Mouse (Mus musculus) left cerebral cortex, postnatal 4 days (tissue): Measurements from ENCODE around the gene Hist1h3d. TPM values are rescaled to one million over a fixed set of nuclear protein-coding genes. Genes with fewer than 3 reads are reported as not detected.
"Not testable (repeated sequence)": the region's sequence is repeated elsewhere in the genome, so short reads cannot be mapped to it uniquely, and the experiment has no call there.

Source experiments
- DNase-seq: peaks from one replicate; pipeline ENCODE4 v3.0.0-alpha.2; 2022
- intact Hi-C: fragments of 180-260 bp; cut with DNase I; formaldehyde crosslinking; loops from one replicate; pipeline ENCODE4 v1.15.1; 2025
- total RNA-seq, 2 experiments: library from RNA; stranded (reverse); gene quantifications; 2 replicates each; pipeline ENCODE4 v1.2.3; 2021

Gene Hist1h3d
- total RNA-seq, 2 experiments from 2014 or later = 18.8 to 24.3 TPM

DNA sequence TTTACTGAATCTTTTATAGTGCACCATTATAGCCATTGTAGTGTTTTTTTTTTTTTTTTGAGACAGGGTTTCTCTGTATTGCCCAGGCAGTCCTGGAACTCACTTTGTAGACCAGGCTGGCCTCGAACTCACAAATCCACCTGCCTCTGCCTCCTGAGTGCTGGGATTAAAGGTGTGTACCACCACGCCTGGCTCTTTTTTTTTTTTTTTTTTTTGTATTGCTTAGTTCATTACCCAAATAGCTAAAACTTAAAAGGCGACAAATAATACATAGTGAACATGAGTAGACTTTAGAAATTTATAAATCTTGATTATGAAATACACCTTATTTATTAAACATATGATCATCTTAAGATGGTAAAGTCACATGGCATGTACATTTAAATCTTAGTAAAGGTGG is 34.1 kb upstream of the Hist1h3d start:
- intact Hi-C loops = no loop called here
- no peak for DNase-seq

DNA sequence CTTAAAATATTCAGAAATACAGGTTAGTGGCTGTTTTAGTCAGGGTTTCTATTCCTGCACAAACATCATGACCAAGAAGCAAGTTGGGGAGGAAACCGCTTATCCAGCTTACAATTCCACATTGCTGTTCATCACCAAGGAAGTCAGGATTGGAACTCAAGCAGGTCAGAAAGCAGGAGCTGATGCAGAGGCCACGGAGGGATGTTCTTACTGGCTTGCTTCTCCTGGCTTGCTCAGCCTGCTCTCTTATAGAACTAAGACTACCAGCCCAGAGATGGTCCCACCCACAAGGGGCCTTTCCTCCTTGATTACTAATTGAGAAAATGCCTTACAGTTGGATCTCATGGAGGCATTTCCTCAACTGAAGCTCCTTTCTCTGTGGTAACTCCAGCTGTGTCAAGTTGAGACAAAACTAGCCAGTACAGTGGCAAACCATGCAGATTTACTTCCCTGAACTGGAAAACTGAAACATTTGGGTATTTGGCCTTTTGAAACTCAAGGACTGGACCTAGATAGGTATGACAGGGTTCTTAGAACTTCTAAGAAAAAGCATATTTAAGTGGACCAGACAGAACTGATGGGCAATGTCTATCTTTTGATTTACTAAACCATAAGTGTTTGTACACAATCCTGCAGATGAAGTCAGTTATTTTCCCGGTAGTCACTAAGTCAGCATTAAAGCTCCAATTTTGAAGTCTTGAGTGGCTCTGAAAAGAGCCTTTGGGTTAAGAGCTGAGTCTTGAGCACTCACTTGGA is 33.2 kb upstream of the Hist1h3d start:
- DNase-seq, intact Hi-C loops: not testable (repeated sequence)

DNA sequence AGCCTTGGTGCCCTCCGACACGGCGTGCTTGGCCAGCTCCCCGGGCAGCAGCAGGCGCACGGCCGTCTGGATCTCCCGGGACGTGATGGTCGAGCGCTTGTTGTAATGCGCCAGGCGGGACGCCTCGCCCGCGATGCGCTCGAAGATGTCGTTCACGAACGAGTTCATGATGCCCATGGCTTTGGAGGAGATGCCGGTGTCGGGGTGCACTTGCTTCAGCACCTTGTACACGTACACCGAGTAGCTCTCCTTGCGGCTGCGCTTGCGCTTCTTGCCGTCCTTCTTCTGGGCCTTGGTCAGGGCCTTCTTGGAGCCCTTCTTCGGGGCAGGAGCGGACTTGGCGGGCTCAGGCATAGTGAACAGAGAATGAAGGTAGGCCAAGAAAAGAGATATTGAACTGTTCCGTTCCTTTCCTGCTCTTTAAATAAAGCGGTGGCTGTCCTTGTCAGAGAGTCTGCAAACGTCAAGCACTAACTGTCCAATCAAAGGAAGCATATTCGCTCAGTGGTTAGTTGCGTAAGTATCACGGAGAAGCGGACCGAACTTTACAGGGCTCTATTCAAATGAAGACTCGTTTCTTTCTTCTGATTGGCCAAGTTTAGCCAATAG is 32.5 kb upstream of the Hist1h3d start, which contains the start of gene Hist1h2bh:
TSS of gene Hist1h2bh (minus strand) at position 394 of the 609 bp plus-strand sequence.
- peak; percentile 43 for DNase-seq
- intact Hi-C loops = not testable (repeated sequence)

DNA sequence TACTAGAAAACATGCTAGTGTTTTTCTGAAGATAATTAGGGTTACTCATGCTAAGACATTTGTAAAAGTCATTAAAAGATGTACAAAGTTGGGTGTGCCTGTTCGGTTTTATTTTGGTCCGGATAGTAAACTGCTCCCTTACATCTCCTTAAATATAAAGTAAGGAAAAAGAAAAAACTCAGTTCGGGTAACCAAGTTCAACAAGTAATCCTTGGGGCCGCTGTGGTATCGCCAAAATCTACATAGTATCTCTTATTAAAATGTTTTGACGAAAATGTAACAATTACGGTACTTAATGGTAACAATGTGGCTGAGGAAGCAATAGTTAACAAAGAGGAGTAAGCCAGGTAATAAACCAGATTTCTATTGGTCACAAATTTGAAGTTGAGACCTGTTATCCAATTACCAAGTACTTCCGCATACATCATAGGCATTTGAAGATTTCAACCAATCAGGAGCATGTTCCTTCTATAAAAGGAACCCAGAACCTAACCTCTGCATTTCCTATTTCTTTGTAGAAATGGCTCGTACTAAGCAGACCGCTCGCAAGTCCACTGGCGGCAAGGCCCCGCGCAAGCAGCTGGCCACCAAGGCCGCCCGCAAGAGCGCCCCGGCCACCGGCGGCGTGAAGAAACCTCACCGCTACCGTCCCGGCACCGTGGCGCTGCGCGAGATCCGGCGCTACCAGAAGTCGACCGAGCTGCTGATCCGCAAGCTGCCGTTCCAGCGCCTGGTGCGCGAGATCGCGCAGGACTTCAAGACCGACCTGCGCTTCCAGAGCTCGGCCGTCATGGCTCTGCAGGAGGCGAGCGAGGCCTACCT is 31.4 kb upstream of the Hist1h3d start, which contains the start of gene Hist1h3f:
TSS of gene Hist1h3f (plus strand) at position 88 of the 822 bp plus-strand sequence.
- peak; percentile 60 for DNase-seq
- intact Hi-C loops = no loop called here

DNA sequence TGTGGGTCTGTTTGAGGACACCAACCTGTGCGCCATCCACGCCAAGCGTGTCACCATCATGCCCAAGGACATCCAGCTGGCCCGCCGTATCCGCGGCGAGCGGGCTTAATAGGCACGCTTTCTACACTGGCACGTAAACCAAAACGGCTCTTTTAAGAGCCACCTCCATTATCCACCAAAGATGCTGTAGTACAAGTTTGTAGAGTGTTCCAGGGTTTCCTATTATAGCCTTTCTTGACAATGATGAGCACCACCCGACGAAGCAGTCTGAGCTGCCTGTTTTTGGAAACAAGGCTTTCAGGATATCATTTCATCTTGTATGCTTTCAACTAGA is 30.8 kb upstream of the Hist1h3d start:
- intact Hi-C loops, DNase-seq: not testable (repeated sequence)

DNA sequence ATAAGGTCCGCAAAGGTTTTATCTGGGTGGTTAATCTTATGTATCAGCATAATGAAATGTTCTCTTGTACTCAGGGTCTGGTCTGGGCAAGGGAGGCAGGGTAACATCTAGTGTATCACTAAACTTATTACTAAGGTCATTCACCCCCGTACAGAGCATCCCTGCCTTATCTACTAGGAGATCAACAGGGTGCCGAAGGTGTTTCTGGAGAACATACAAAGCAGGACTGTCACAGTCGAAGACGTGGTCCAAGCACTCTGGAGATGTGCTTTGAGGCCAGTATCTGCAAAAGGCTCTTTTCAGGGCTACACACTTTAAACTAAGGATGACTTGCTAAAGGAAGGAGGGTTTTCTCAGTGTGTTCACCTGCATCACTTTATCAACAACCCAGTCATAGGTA is 28.9 kb upstream of the Hist1h3d start:
- intact Hi-C loops = no loop called here
- no peak for DNase-seq

DNA sequence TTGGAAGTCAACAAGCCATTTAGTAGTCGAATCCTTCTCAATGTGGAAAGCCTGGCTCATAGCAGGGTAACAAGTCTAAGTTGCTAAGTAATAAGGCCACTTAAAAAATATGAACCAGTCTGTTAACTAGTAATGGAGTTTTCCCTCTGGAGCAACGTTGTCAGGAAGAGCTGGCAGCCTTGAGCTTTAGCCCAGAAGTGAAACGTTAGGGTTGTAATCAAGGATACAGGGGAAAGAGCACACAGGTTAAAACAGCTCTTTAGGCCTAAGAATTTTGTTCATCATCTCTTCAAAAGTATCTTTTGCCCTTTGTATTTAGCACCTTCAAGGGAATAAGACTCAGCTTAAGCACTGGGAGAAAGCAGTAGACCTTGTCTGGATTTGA is 24.8 kb upstream of the Hist1h3d start:
- intact Hi-C loops = no loop called here
- no peak for DNase-seq

DNA sequence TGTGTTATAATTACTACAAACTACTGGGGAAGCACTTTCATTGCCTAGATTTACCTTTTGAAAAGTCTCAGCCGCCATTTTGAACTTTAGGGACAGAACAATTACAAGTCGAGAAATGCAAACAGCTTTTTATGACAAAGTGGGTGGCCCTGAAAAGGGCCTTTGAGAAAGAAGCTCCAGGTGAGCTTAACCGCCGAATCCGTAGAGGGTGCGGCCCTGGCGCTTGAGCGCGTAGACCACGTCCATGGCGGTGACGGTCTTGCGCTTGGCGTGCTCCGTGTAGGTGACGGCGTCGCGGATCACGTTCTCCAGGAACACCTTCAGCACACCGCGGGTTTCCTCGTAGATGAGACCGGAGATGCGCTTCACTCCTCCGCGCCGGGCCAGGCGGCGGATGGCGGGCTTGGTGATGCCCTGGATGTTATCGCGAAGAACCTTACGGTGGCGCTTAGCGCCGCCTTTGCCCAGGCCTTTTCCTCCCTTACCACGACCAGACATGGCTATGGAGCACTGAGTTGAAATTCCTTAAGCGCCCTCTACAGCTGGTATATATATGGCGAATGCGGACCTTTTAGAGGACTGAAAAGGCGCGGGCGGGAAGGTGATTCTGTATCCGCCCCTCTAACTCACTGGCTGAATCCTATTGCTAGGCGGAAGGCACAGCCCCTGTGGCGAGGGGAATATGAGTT is 24.3 kb upstream of the Hist1h3d start, which contains the start of gene Hist1h4f:
TSS of gene Hist1h4f (minus strand) at position 503 of the 689 bp plus-strand sequence.
- peak; percentile 90 for DNase-seq
- intact Hi-C loops = not testable (repeated sequence)

DNA sequence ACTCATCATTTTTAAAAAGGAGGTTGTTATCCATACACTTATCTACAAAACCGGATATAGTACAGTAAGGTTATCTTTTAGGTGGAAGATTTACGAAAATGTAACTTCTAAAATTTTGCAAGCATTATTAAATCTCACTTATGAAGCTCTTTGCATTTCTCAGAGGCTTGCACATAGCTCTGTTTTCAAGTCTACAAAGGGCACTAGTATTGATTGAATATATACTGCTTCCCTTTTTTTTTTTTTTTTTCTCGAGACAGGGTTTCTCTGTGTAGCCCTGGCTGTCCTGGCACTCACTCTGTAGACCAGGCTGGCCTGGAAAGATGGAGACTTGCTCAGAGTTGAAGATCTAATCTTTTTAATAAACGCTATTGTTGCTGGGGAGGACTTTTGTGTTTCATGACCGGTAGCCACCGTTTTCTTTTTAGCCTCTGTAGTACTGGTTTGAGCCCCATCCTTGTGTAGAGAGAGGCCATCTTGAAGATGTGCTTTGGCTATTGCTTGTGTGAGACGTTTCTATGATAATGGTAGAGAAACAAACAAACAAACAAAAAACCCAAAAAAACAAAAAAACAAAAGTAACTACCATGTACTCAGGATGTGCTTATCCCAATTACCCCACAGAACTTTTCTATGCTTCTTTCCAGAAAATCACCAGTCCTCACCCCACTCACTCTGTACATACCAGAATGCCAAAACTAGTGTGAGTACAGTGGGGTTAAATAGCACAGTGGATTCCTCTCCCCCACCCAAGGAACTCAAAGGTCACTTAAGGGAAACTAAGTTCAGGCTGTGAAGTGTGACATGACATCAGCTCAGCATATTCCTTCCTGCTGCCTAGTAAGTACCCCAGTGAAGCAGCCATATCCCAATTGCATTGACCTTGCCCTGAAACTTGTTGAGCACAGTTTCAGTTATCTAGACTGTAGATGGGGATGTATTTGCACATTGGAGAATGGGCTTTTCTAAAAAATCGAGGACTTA is 23.3 kb upstream of the Hist1h3d start:
- intact Hi-C loops = no loop called here
- DNase-seq = no peak

DNA sequence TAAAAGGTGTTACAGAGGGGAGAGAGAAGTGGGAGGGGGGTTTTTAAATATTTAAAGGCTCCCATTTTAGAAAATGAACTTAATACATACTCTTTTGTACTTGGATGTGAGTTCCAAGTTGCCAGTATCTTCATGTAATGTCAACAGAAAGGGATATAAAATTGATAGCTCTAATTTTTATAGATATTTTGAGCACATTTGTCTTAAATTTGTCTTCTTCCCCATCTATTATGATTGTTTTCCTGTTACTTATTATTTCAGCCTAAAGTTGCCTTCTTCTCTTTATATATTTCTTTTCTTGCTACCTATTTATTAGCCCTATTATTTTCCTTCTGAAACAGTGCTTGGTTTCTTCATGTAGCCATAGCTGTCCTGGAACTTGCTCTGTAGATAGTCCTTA is 22.6 kb upstream of the Hist1h3d start, which contains the start of gene Hist1h1d:
TSS of gene Hist1h1d (plus strand) at position 301 of the 400 bp plus-strand sequence.
- DNase-seq = no peak
- intact Hi-C loops = no loop called here

DNA sequence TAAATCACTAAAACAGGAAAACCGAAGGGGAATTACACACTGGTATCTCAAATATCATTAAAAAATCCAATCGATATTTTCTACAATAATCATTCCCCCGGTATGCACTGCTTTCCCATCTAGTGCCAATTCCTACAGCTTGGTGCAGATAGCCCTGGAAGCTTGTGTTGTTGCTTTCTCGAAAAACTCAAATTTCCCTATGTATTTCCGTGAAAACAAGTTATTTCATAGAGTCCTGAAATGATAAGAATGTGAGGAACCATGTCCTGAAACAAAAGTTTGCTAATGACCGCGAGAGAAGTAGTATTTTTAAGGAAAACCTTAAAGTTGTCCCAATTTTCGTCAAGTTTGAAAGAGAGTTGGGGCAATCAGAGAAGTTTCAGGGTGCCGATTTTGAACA is 21.2 kb upstream of the Hist1h3d start:
- intact Hi-C loops = no loop called here
- DNase-seq = no peak

DNA sequence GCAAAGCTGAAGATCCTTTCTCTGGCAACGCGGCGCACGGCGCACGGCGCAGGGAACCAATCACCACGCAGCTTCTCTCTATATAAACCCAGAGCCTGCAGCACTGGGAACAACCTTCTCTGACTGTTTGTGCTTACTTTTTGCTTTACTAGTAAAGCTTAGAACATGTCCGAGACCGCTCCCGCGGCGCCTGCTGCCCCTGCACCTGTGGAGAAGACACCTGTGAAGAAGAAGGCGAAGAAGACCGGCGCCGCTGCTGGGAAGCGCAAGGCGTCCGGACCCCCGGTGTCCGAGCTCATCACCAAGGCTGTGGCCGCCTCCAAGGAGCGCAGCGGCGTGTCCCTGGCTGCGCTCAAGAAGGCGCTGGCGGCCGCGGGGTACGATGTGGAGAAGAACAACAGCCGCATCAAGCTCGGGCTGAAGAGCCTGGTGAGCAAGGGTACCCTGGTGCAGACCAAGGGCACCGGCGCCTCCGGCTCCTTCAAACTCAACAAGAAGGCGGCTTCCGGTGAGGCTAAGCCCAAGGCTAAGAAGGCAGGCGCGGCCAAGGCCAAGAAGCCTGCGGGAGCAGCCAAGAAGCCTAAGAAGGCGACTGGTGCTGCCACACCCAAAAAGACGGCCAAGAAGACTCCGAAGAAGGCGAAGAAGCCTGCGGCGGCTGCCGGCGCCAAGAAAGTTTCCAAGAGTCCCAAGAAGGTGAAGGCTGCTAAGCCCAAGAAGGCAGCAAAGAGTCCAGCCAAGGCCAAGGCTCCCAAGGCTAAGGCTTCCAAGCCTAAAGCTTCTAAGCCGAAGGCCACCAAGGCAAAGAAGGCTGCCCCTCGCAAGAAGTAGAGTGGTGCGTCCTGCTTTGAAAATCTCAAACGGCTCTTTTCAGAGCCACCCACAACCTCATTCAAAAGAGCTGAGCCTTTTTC is 20.4 kb upstream of the Hist1h3d start:
- DNase-seq = peak; percentile 77
- intact Hi-C loops = no loop called here

DNA sequence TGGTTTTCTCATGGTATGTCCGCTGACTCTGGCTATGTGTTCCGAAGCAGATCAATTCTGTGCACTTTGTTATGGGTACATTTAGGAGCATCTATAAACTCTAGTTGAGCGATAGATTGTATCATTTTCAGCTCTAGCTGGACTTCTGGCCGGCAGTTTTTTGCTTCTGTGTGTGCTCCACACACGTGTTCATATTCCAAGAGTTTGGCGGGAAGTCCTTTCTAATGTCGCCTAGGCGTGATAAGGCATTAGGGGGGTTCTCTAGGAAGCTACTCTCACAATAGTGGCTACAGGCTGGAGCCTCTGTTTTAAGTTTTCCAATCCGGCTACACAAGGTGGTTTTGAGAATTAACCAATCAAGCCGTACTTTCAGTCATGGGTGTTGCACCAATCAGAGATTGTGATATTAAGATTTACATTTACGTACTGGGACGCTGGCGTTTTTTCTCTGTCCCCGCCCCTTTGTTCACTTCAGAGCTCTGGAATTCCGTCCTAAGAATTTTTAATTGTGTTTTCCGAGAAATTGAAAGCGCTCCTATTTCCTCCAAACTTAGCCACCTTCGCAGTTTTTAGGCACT is 19.6 kb upstream of the Hist1h3d start:
- intact Hi-C loops = no loop called here
- DNase-seq = peak; percentile 66

DNA sequence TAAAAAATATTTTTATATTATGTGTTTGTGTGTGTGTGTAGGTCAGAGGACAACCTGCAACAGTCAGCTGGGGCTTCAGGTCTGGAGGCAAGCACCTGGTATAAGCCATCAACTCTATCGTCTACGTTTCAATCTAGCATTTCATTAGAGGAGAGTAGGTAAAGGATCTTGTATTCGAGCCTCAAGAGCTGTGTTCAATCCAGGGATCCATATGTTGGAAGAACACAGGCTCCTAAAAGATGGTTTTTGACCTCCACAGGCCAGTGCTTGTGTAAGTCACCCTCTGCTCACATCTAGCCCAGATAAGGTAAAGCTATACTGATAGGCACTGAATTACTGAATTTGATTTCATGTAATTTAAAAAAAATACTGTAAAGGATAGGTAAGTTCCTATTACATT is 18.7 kb upstream of the Hist1h3d start:
- intact Hi-C loops = no loop called here
- DNase-seq = no peak

DNA sequence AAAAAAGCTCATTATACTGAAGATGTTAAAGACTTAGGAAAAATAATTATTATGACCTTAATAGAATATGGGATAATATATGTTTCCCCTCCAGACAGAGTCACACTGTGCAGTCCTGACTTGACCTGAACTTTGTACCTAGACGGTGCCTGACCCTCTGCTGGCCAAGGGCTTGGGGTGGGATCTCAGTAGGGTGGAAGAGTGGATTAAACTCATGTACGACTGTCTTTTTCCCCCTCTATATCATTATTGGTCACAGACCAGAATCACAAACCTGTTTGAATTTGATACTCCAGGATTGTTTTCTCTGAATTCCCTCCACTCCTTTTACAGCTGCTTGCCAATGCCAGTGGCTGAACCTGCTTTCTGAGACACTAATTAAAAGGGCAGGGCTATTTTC is 14.9 kb upstream of the Hist1h3d start:
- not testable (repeated sequence) for DNase-seq
- intact Hi-C loops = loop anchor here (10.0 kb wide), 1 partner anchor 194 kb away; the partner anchor contains the start of genes Hist1h2ab, Hist1h3b and Hist1h4b

DNA sequence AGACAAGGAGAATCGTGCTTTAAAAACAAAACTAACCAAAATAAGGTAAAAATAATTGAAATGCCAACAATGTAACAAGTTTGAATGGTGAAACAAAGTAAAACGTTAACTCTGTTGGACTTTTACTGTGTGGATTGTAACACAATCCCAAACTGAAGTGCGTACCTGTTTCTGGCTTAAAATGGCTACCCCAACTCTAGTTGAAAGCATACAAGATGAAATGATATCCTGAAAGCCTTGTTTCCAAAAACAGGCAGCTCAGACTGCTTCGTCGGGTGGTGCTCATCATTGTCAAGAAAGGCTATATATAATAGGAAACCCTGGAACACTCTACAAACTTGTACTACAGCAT is 14.1 kb upstream of the Hist1h3d start:
- intact Hi-C loops = loop anchor here (10.0 kb wide), 1 partner anchor 193 kb away; the partner anchor contains the start of genes Hist1h2ab, Hist1h3b and Hist1h4b

DNA sequence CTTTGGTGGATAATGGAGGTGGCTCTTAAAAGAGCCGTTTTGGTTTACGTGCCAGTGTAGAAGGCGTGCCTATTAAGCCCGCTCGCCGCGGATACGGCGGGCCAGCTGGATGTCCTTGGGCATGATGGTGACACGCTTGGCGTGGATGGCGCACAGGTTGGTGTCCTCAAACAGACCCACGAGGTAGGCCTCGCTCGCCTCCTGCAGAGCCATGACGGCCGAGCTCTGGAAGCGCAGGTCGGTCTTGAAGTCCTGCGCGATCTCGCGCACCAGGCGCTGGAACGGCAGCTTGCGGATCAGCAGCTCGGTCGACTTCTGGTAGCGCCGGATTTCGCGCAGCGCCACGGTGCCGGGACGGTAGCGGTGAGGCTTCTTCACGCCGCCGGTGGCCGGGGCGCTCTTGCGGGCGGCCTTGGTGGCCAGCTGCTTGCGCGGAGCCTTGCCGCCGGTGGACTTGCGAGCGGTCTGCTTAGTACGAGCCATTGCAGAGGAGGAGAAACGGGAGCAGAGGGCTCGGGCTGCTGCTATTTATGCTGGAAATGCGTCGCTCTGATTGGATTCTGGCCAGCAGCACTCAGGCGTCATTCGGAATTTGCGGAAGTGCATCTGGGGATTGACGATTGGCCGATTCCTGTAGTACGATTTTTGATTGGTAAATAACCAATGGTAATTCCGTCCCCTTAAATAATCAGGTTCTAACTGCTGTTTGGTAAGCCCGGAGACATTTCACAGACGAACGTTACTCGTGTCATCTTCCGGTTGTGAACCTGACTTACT is 13.5 kb upstream of the Hist1h3d start, which contains the start of gene Hist1h3e:
TSS of gene Hist1h3e (minus strand) at position 487 of the 777 bp plus-strand sequence.
- DNase-seq = peak; percentile 94
- intact Hi-C loops = loop anchor here (10.0 kb wide), 1 partner anchor 193 kb away; the partner anchor contains the start of genes Hist1h2ab, Hist1h3b and Hist1h4b

More for the DNA sequence above, 14.1 kb upstream of the Hist1h3d start:
- not testable (repeated sequence) for DNase-seq
